Mouse (Mus musculus): ENCODE results near the gene Hoxd4. TPM values are rescaled to one million over a fixed set of nuclear protein-coding genes. Genes with fewer than 3 reads are reported as not detected.

The Hoxd4 gene
- polyA plus RNA-seq, 1 experiment from 2014 or later, result 0.95 TPM

GRCm38 (mm10) chr2:74752431-74753174, 40.9 kb downstream of the Hoxd4 start:
- ATAC-seq, result 0 out of 2 replicates have a peak, but pooled peaks have one; percentile 21
- Histone ChIP-seq H3K9ac (ENCODE audit: low read depth, low read length) (peak overlapping the region; percentile 50), H3K4me1 (ENCODE audit: control insufficient read depth, insufficient read depth, low read length) (peaks cover 12% of the 10 kb centered on the region; the same call in 1 of the 2 replicates), H3K4me3 (ENCODE audit: low read length) (peak overlapping the region; percentile 37), H3K36me3 (ENCODE audit: control insufficient read depth, insufficient read depth, low read length) (no peaks in the 10 kb centered on the region), H3K9me3 (ENCODE audit: control insufficient read depth, low read length) (no peaks in the 10 kb centered on the region), H3K27me3 (replicated peaks; ENCODE audit: control insufficient read depth, insufficient read depth, low read length) (peaks cover 59% of the 10 kb centered on the region), H3K4me2 (ENCODE audit: low read depth, low read length) (peak overlapping the region; percentile 59), H3K27ac (ENCODE audit: low read length) (no peak overlapping the region)
- 4% methylated on average over 45 of the region's 45 CpGs for WGBS

- H3K4me2 ChIP-seq (ENCODE audit: low read depth, low read length), result peak overlapping the region; percentile 59
- H3K9ac ChIP-seq (ENCODE audit: low read depth, low read length), result peak overlapping the region; percentile 50
- H3K36me3 ChIP-seq (ENCODE audit: control insufficient read depth, insufficient read depth, low read length), result no peaks in the 10 kb centered on the region
- 6% methylated on average over 25 of the region's 25 CpGs for WGBS
- ATAC-seq, result 0 out of 2 replicates have a peak, but pooled peaks have one; percentile 31
- no peak overlapping the region for H3K27ac ChIP-seq (ENCODE audit: low read length)
- peak overlapping the region; percentile 37 for H3K4me3 ChIP-seq (ENCODE audit: low read length)
- no peaks in the 10 kb centered on the region for H3K9me3 ChIP-seq (ENCODE audit: control insufficient read depth, low read length)
- peaks cover 59% of the 10 kb centered on the region for H3K27me3 ChIP-seq (replicated peaks; ENCODE audit: control insufficient read depth, insufficient read depth, low read length)
- H3K4me1 ChIP-seq (ENCODE audit: control insufficient read depth, insufficient read depth, low read length), result peaks cover 12% of the 10 kb centered on the region; the same call in 1 of the 2 replicates
These were observed 41.4 kb downstream of the Hoxd4 start for GRCm38 (mm10) chr2:74753175-74753523.

DNA sequence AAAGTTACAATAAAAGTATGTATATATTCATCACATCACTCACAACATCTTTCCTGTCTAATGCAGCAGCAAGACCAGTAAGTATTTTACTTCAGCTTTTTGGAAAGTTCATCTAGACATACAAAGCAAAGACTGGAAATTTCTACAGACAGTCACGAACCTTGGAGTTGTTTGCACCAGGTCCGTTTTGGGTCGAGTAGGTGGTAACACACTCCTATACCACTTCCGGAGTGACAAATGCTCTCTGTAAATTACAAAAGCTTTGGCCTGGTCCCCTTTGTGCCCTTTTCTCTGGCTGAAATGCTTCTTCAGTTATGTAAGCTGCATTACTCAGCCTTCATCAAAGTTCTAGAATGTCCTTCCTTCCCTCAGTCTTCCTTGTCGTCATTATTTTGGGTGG, 42.0 kb downstream of the Hoxd4 start:
- Histone ChIP-seq H3K9me3 (ENCODE audit: control insufficient read depth, low read length) (no peaks in the 10 kb centered on the region), H3K27me3 (replicated peaks; ENCODE audit: control insufficient read depth, insufficient read depth, low read length) (peaks cover 60% of the 10 kb centered on the region), H3K27ac (ENCODE audit: low read length) (no peak overlapping the region), H3K4me3 (ENCODE audit: low read length) (no peak overlapping the region), H3K36me3 (ENCODE audit: control insufficient read depth, insufficient read depth, low read length) (no peaks in the 10 kb centered on the region), H3K4me1 (ENCODE audit: control insufficient read depth, insufficient read depth, low read length) (peaks cover 12% of the 10 kb centered on the region; the same call in 1 of the 2 replicates), H3K9ac (ENCODE audit: low read depth, low read length) (no peak overlapping the region), H3K4me2 (ENCODE audit: low read depth, low read length) (no peak overlapping the region)
- WGBS, result 44% methylated on average over 5 of the region's 5 CpGs
- no peak for ATAC-seq

- Histone ChIP-seq H3K9ac (ENCODE audit: low read depth, low read length) (no peak overlapping the region), H3K27me3 (replicated peaks; ENCODE audit: control insufficient read depth, insufficient read depth, low read length) (peaks cover 46% of the 10 kb centered on the region), H3K27ac (ENCODE audit: low read length) (no peak overlapping the region), H3K4me3 (ENCODE audit: low read length) (no peak overlapping the region), H3K36me3 (ENCODE audit: control insufficient read depth, insufficient read depth, low read length) (no peaks in the 10 kb centered on the region), H3K9me3 (ENCODE audit: control insufficient read depth, low read length) (no peaks in the 10 kb centered on the region), H3K4me1 (ENCODE audit: control insufficient read depth, insufficient read depth, low read length) (peaks cover 7% of the 10 kb centered on the region), H3K4me2 (ENCODE audit: low read depth, low read length) (no peak overlapping the region)
- 14% methylated on average over 1 of the region's 1 CpGs for WGBS
- no peak for ATAC-seq
These were observed 48.4 kb downstream of the Hoxd4 start for GRCm38 (mm10) chr2:74760146-74760545.

- ATAC-seq, result no peak
- Histone ChIP-seq H3K27ac (ENCODE audit: low read length) (no peak overlapping the region), H3K27me3 (replicated peaks; ENCODE audit: control insufficient read depth, insufficient read depth, low read length) (peaks cover 49% of the 10 kb centered on the region), H3K4me2 (ENCODE audit: low read depth, low read length) (no peak overlapping the region), H3K9me3 (ENCODE audit: control insufficient read depth, low read length) (no peaks in the 10 kb centered on the region), H3K36me3 (ENCODE audit: control insufficient read depth, insufficient read depth, low read length) (no peaks in the 10 kb centered on the region), H3K4me3 (ENCODE audit: low read length) (0 out of 2 replicates have a peak overlapping the region, but pooled peaks have one; percentile 12), H3K4me1 (ENCODE audit: control insufficient read depth, insufficient read depth, low read length) (peaks cover 7% of the 10 kb centered on the region), H3K9ac (ENCODE audit: low read depth, low read length) (no peak overlapping the region)
- 4% methylated on average over 13 of the region's 13 CpGs for WGBS
These were observed 50.2 kb downstream of the Hoxd4 start for GRCm38 (mm10) chr2:74761941-74762340.

- H3K4me2 ChIP-seq (ENCODE audit: low read depth, low read length), result peak within 1 kb of the TSS; percentile 96
- H3K27me3 ChIP-seq (replicated peaks; ENCODE audit: control insufficient read depth, insufficient read depth, low read length), result peaks cover 48% of the 10 kb centered on the region
- peak; percentile 87 for ATAC-seq
- under 1% methylated on average over 54 of the region's 61 CpGs for WGBS
- H3K27ac ChIP-seq (ENCODE audit: low read length), result no peak within 1 kb of the TSS
- peak within 1 kb of the TSS; percentile 15; the same call in 1 of the 2 replicates for H3K9ac ChIP-seq (ENCODE audit: low read depth, low read length)
- no peaks in the 10 kb centered on the region for H3K9me3 ChIP-seq (ENCODE audit: control insufficient read depth, low read length)
- peak within 1 kb of the TSS; percentile 53 for H3K4me3 ChIP-seq (ENCODE audit: low read length)
- H3K4me1 ChIP-seq (ENCODE audit: control insufficient read depth, insufficient read depth, low read length), result peaks cover 7% of the 10 kb centered on the region
- H3K36me3 ChIP-seq (ENCODE audit: control insufficient read depth, insufficient read depth, low read length), result no peaks in the 10 kb centered on the region
These were observed 51.0 kb downstream of the Hoxd4 start, which contains the start of gene Hoxd1 for GRCm38 (mm10) chr2:74762522-74763244. TSS of gene Hoxd1 (plus strand) at chr2:74762980.

GRCm38 (mm10) chr2:74763245-74763735, 51.6 kb downstream of the Hoxd4 start:
- peak overlapping the region; percentile 96 for H3K4me2 ChIP-seq (ENCODE audit: low read depth, low read length)
- H3K27me3 ChIP-seq (replicated peaks; ENCODE audit: control insufficient read depth, insufficient read depth, low read length), result peaks cover 42% of the 10 kb centered on the region
- no peaks in the 10 kb centered on the region for H3K9me3 ChIP-seq (ENCODE audit: control insufficient read depth, low read length)
- H3K36me3 ChIP-seq (ENCODE audit: control insufficient read depth, insufficient read depth, low read length), result no peaks in the 10 kb centered on the region
- H3K27ac ChIP-seq (ENCODE audit: low read length), result no peak overlapping the region
- under 1% methylated on average over 50 of the region's 53 CpGs for WGBS
- H3K9ac ChIP-seq (ENCODE audit: low read depth, low read length), result 0 out of 2 replicates have a peak overlapping the region, but pooled peaks have one; percentile 15
- peak overlapping the region; percentile 53 for H3K4me3 ChIP-seq (ENCODE audit: low read length)
- no peak; the same call in 1 of the 2 replicates for ATAC-seq
- peaks cover 7% of the 10 kb centered on the region for H3K4me1 ChIP-seq (ENCODE audit: control insufficient read depth, insufficient read depth, low read length)

DNA sequence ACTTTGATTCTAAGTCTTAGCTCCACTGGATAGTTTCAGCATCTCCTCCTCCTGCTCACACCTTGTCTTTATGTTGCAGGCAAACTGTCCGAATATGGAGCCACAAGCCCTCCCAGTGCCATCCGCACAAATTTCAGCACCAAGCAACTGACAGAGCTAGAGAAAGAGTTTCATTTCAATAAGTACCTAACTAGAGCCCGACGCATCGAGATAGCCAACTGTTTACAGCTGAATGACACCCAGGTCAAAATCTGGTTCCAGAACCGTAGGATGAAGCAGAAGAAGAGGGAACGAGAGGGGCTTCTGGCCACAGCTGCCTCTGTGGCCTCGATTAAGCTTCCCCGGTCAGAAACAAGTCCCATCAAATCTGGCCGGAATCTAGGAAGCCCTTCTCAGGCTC, 52.2 kb downstream of the Hoxd4 start:
- 44% methylated on average over 10 of the region's 10 CpGs for WGBS
- peaks cover 7% of the 10 kb centered on the region for H3K4me1 ChIP-seq (ENCODE audit: control insufficient read depth, insufficient read depth, low read length)
- H3K9ac ChIP-seq (ENCODE audit: low read depth, low read length), result no peak overlapping the region
- H3K27me3 ChIP-seq (replicated peaks; ENCODE audit: control insufficient read depth, insufficient read depth, low read length), result peaks cover 42% of the 10 kb centered on the region
- ATAC-seq, result no peak
- no peak overlapping the region for H3K4me2 ChIP-seq (ENCODE audit: low read depth, low read length)
- H3K27ac ChIP-seq (ENCODE audit: low read length), result no peak overlapping the region
- no peaks in the 10 kb centered on the region for H3K9me3 ChIP-seq (ENCODE audit: control insufficient read depth, low read length)
- no peaks in the 10 kb centered on the region for H3K36me3 ChIP-seq (ENCODE audit: control insufficient read depth, insufficient read depth, low read length)
- H3K4me3 ChIP-seq (ENCODE audit: low read length), result no peak overlapping the region

DNA sequence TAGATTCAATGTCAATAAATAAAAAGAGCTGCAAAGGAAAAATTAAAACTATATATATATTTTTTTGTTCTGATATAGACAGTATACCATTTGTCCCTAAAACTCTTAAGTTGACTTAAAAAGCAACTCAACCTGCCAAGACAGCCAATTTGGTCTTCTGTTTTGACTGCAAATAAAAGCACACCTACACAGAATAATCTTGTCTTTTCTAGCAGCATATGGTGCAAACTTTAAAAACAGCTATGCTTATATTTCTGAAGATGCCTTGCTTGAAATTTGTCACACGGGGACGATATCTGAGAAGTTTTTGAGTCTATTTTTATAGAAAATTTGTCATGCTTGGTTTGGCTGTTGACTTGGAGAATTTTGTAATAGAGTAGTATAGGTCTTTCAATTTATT, 62.6 kb downstream of the Hoxd4 start:
- Histone ChIP-seq H3K27ac (ENCODE audit: low read length) (no peak overlapping the region), H3K4me3 (ENCODE audit: low read length) (no peak overlapping the region), H3K9me3 (ENCODE audit: control insufficient read depth, low read length) (no peaks in the 10 kb centered on the region), H3K9ac (ENCODE audit: low read depth, low read length) (no peak overlapping the region), H3K4me2 (ENCODE audit: low read depth, low read length) (no peak overlapping the region), H3K4me1 (ENCODE audit: control insufficient read depth, insufficient read depth, low read length) (no peaks in the 10 kb centered on the region), H3K27me3 (replicated peaks; ENCODE audit: control insufficient read depth, insufficient read depth, low read length) (no peaks in the 10 kb centered on the region), H3K36me3 (ENCODE audit: control insufficient read depth, insufficient read depth, low read length) (no peaks in the 10 kb centered on the region)
- no peak for ATAC-seq
- WGBS, result 92% methylated on average over 2 of the region's 2 CpGs
